Mouse (Mus musculus) limb, embryonic 13.5 days (tissue): ENCODE measurements around the gene Maats1. TPM values are rescaled to one million over a fixed set of nuclear protein-coding genes. Genes with fewer than 3 reads are reported as not detected.

Experiments used
- ATAC-seq: fragments of 200-750 bp; cut with Nextera tagmentation; 2 replicates; pipeline ENCODE4 v1.8.0; 2017; ENCODE audit warnings: low read depth, moderate number of reproducible peaks, moderate TSS enrichment; ENCODE audit not compliant: low FRiP score
- H3K27ac ChIP-seq: fragments of 300-500 bp; sonication (generic); 2 replicates; pipeline ENCODE4 v1.5.1; 2015; ENCODE audit warnings: inconsistent platforms, mild to moderate bottlenecking, moderate library complexity
- H3K27me3 ChIP-seq: fragments of 300-500 bp; sonication (generic); 2 replicates; pipeline ENCODE4 v1.6.1; 2015; ENCODE audit warnings: mild to moderate bottlenecking, inconsistent platforms
- H3K36me3 ChIP-seq: fragments of 300-500 bp; sonication (generic); 2 replicates; pipeline ENCODE4 v1.6.1; 2015; ENCODE audit warnings: inconsistent platforms, mild to moderate bottlenecking, moderate library complexity
- H3K4me1 ChIP-seq: fragments of 300-500 bp; sonication (generic); 2 replicates; pipeline ENCODE4 v1.6.1; 2015; ENCODE audit warnings: inconsistent platforms
- H3K4me2 ChIP-seq: fragments of 300-500 bp; sonication (generic); replicated peaks from 2 replicates; pipeline ENCODE4 v1.6.1; 2015; ENCODE audit warnings: inconsistent platforms, mild to moderate bottlenecking, moderate library complexity
- H3K4me3 ChIP-seq: fragments of 300-500 bp; sonication (generic); 2 replicates; pipeline ENCODE4 v1.5.1; 2015; ENCODE audit warnings: moderate library complexity, mild to moderate bottlenecking, inconsistent platforms
- H3K9ac ChIP-seq: fragments of 300-500 bp; sonication (generic); 2 replicates; pipeline ENCODE4 v1.6.1; 2015; ENCODE audit warnings: mild to moderate bottlenecking, inconsistent platforms
- H3K9me3 ChIP-seq: fragments of 300-500 bp; sonication (generic); 2 replicates; pipeline ENCODE4 v1.6.1; 2016; ENCODE audit warnings: inconsistent platforms
- WGBS: fragments of 180-500 bp; shearing (Covaris S2); methylation state at CpG from one replicate; pipeline ENCODE4 v1.1.7; 2015; 5-methylcytosine and 5-hydroxymethylcytosine counted together
- polyA plus RNA-seq: library from polyadenylated mRNA; unstranded; fragments of >200 nt; fragmentation: Nextera tagmentation; extraction: Ambion mirVana; gene quantifications from 2 replicates; pipeline ENCODE4 v1.2.1, GENCODE M21; 2015

Maats1 gene
- 0.08 and 0.10 TPM in 2 replicates for polyA plus RNA-seq

- peak; percentile 86 for ATAC-seq
- H3K4me3 ChIP-seq: peak within 1 kb of the TSS; percentile 41
- peak within 1 kb of the TSS; percentile 71 for H3K4me2 ChIP-seq
- no peaks in the 10 kb centered on the region for H3K36me3 ChIP-seq
- H3K9me3 ChIP-seq: 0 out of 2 replicates have a peak, but pooled peaks cover 6% of the 10 kb centered on the region
- 9% methylated on average over 30 of the region's 30 CpGs for WGBS
- H3K27me3 ChIP-seq: no peaks in the 10 kb centered on the region
- H3K9ac ChIP-seq: peak within 1 kb of the TSS; percentile 62
- H3K27ac ChIP-seq: no peak within 1 kb of the TSS
- peaks cover 14% of the 10 kb centered on the region for H3K4me1 ChIP-seq
Observed at GRCm38 (mm10) chr16:38341396-38342324, at the start of gene Maats1. Maats1 (minus strand) TSS chr16:38342143.

- H3K9me3 ChIP-seq: no peaks in the 10 kb centered on the region
- no peaks in the 10 kb centered on the region for H3K36me3 ChIP-seq
- H3K9ac ChIP-seq: no peak overlapping the region
- no peak for ATAC-seq
- no peak overlapping the region for H3K27ac ChIP-seq
- H3K4me1 ChIP-seq: peaks cover 8% of the 10 kb centered on the region; the same call in 1 of the 2 replicates
- 90% methylated on average over 7 of the region's 7 CpGs for whole genome bisulfite sequencing
- no peak overlapping the region for H3K4me2 ChIP-seq
- no peaks in the 10 kb centered on the region for H3K27me3 ChIP-seq
- no peak overlapping the region for H3K4me3 ChIP-seq
Observed at GRCm38 (mm10) chr16:38390322-38390721, 48.4 kb upstream of the Maats1 start.

GRCm38 (mm10) chr16:38389284-38389893 is 47.4 kb upstream of the Maats1 start:
- Histone ChIP-seq H3K27me3 (no peaks in the 10 kb centered on the region), H3K4me2 (no peak overlapping the region), H3K9me3 (no peaks in the 10 kb centered on the region), H3K4me3 (no peak overlapping the region), H3K36me3 (no peaks in the 10 kb centered on the region), H3K27ac (no peak overlapping the region), H3K4me1 (no peaks in the 10 kb centered on the region), H3K9ac (no peak overlapping the region)
- ATAC-seq: no peak
- WGBS: 81% methylated on average over 8 of the region's 8 CpGs

GRCm38 (mm10) chr16:38388757-38389156 is 46.8 kb upstream of the Maats1 start:
- WGBS: 67% methylated on average over 6 of the region's 6 CpGs
- no peak overlapping the region for H3K4me3 ChIP-seq
- no peak overlapping the region for H3K9ac ChIP-seq
- H3K4me1 ChIP-seq: no peaks in the 10 kb centered on the region
- no peaks in the 10 kb centered on the region for H3K27me3 ChIP-seq
- ATAC-seq: no peak
- H3K36me3 ChIP-seq: no peaks in the 10 kb centered on the region
- no peak overlapping the region for H3K27ac ChIP-seq
- H3K9me3 ChIP-seq: no peaks in the 10 kb centered on the region
- H3K4me2 ChIP-seq: no peak overlapping the region

GRCm38 (mm10) chr16:38387389-38387788 is 45.4 kb upstream of the Maats1 start:
- H3K36me3 ChIP-seq: no peaks in the 10 kb centered on the region
- H3K4me1 ChIP-seq: no peaks in the 10 kb centered on the region
- H3K27me3 ChIP-seq: no peaks in the 10 kb centered on the region
- no peak overlapping the region for H3K4me3 ChIP-seq
- H3K9me3 ChIP-seq: no peaks in the 10 kb centered on the region
- ATAC-seq: no peak
- no peak overlapping the region for H3K4me2 ChIP-seq
- 83% methylated on average over 6 of the region's 6 CpGs for WGBS
- no peak overlapping the region for H3K9ac ChIP-seq
- H3K27ac ChIP-seq: no peak overlapping the region

- Histone ChIP-seq H3K4me3 (no peak overlapping the region), H3K9ac (no peak overlapping the region), H3K4me1 (no peaks in the 10 kb centered on the region), H3K27ac (no peak overlapping the region), H3K27me3 (no peaks in the 10 kb centered on the region), H3K36me3 (no peaks in the 10 kb centered on the region), H3K9me3 (no peaks in the 10 kb centered on the region), H3K4me2 (no peak overlapping the region)
- ATAC-seq: no peak
- WGBS: 92% methylated on average over 4 of the region's 4 CpGs
Observed at GRCm38 (mm10) chr16:38385700-38386099, 43.8 kb upstream of the Maats1 start.

- no peak overlapping the region for H3K9ac ChIP-seq
- no peak overlapping the region for H3K4me2 ChIP-seq
- H3K4me3 ChIP-seq: no peak overlapping the region
- 86% methylated on average over 6 of the region's 6 CpGs for WGBS
- no peak overlapping the region for H3K27ac ChIP-seq
- no peaks in the 10 kb centered on the region for H3K27me3 ChIP-seq
- no peaks in the 10 kb centered on the region for H3K36me3 ChIP-seq
- H3K9me3 ChIP-seq: no peaks in the 10 kb centered on the region
- no peaks in the 10 kb centered on the region for H3K4me1 ChIP-seq
- no peak for ATAC-seq
Observed at GRCm38 (mm10) chr16:38385184-38385634, 43.3 kb upstream of the Maats1 start.

GRCm38 (mm10) chr16:38383683-38384082 is 41.7 kb upstream of the Maats1 start:
- H3K4me2 ChIP-seq: no peak overlapping the region
- no peak for ATAC-seq
- H3K4me1 ChIP-seq: peaks cover 4% of the 10 kb centered on the region; the same call in 1 of the 2 replicates
- H3K36me3 ChIP-seq: no peaks in the 10 kb centered on the region
- no peak overlapping the region for H3K27ac ChIP-seq
- H3K4me3 ChIP-seq: no peak overlapping the region
- WGBS: 82% methylated on average over 2 of the region's 2 CpGs
- no peak overlapping the region for H3K9ac ChIP-seq
- no peaks in the 10 kb centered on the region for H3K27me3 ChIP-seq
- no peaks in the 10 kb centered on the region for H3K9me3 ChIP-seq

- Histone ChIP-seq H3K27ac (no peak overlapping the region; the same call in 1 of the 2 replicates), H3K4me1 (peaks cover 15% of the 10 kb centered on the region), H3K27me3 (no peaks in the 10 kb centered on the region), H3K9me3 (no peaks in the 10 kb centered on the region), H3K36me3 (no peaks in the 10 kb centered on the region), H3K4me2 (no peak overlapping the region), H3K9ac (no peak overlapping the region), H3K4me3 (no peak overlapping the region)
- no peak for ATAC-seq
- 92% methylated on average over 3 of the region's 3 CpGs for WGBS
Observed at GRCm38 (mm10) chr16:38379926-38380325, 38.0 kb upstream of the Maats1 start.

- Histone ChIP-seq H3K4me3 (no peak overlapping the region), H3K4me2 (no peak overlapping the region), H3K4me1 (peaks cover 15% of the 10 kb centered on the region), H3K27ac (no peak overlapping the region; the same call in 1 of the 2 replicates), H3K9me3 (no peaks in the 10 kb centered on the region), H3K27me3 (no peaks in the 10 kb centered on the region), H3K9ac (no peak overlapping the region), H3K36me3 (no peaks in the 10 kb centered on the region)
- 13% methylated on average over 3 of the region's 3 CpGs for WGBS
- ATAC-seq: no peak
Observed at GRCm38 (mm10) chr16:38379493-38379892, 37.5 kb upstream of the Maats1 start.

GRCm38 (mm10) chr16:38379088-38379487 is 37.1 kb upstream of the Maats1 start:
- no peaks in the 10 kb centered on the region for H3K27me3 ChIP-seq
- H3K4me2 ChIP-seq: no peak overlapping the region
- H3K36me3 ChIP-seq: no peaks in the 10 kb centered on the region
- peaks cover 15% of the 10 kb centered on the region for H3K4me1 ChIP-seq
- H3K9ac ChIP-seq: no peak overlapping the region
- no peaks in the 10 kb centered on the region for H3K9me3 ChIP-seq
- ATAC-seq: no peak; the same call in 1 of the 2 replicates
- H3K4me3 ChIP-seq: no peak overlapping the region
- H3K27ac ChIP-seq: no peak overlapping the region
- WGBS: 21% methylated on average over 6 of the region's 6 CpGs

GRCm38 (mm10) chr16:38378591-38378990 is 36.6 kb upstream of the Maats1 start:
- Histone ChIP-seq H3K9ac (no peak overlapping the region), H3K9me3 (no peaks in the 10 kb centered on the region), H3K27ac (no peak overlapping the region), H3K4me2 (no peak overlapping the region), H3K27me3 (no peaks in the 10 kb centered on the region), H3K4me3 (no peak overlapping the region), H3K36me3 (no peaks in the 10 kb centered on the region), H3K4me1 (peaks cover 15% of the 10 kb centered on the region)
- no peak; the same call in 1 of the 2 replicates for ATAC-seq
- WGBS: 56% methylated on average over 6 of the region's 6 CpGs
